Mouse (Mus musculus): ENCODE measurements at regions not wholly inside any gene's neighbourhood (a gene's known extent, or its start where the extent isn't known, plus 50 kb on each side); places are given as distances from the start of the nearest gene placed in this dataset.

GRCm38 (mm10) chr8:126755669-126756068, 161.9 kb upstream of the Irf2bp2 start:
- H3K36me3 ChIP-seq (ENCODE audit: control insufficient read depth, insufficient read depth), result no peaks in the 10 kb centered on the region
- TF ChIP-seq FOSL1 (IDR thresholded peaks at IDR 0.05; ENCODE audit: insufficient read depth, low read length, poor library complexity, severe bottlenecking) (no peak), MYOD1 (IDR thresholded peaks at IDR 0.05; ENCODE audit: control insufficient read depth, insufficient read length, low read depth) (no peak), CTCF (IDR thresholded peaks at IDR 0.05; ENCODE audit: control insufficient read depth, insufficient read depth, insufficient read length) (no peak), MAX (IDR thresholded peaks at IDR 0.05) (no peak), CEBPB (IDR thresholded peaks at IDR 0.05; ENCODE audit: low read depth) (no peak), USF1 (IDR thresholded peaks at IDR 0.05; ENCODE audit: low read depth) (no peak), MYOG (IDR thresholded peaks at IDR 0.05; ENCODE audit: control insufficient read depth, extremely low read depth, insufficient read length) (no peak)
- H3K27me3 ChIP-seq (ENCODE audit: control insufficient read depth, insufficient read depth, insufficient read length), result no peaks in the 10 kb centered on the region
- H3K79me3 ChIP-seq (ENCODE audit: low read depth), result no peaks in the 10 kb centered on the region
- no peak overlapping the region for H3K4me3 ChIP-seq (ENCODE audit: insufficient read depth, poor library complexity, severe bottlenecking)
- no peak overlapping the region for H3ac ChIP-seq (ENCODE audit: control insufficient read depth, insufficient read length, low read depth)
- no peaks in the 10 kb centered on the region for H3K79me2 ChIP-seq (ENCODE audit: control insufficient read depth, insufficient read depth)

- no peak overlapping the region for H3ac ChIP-seq (ENCODE audit: control insufficient read depth, insufficient read length, low read depth)
These were observed 160.6 kb upstream of the Irf2bp2 start for GRCm38 (mm10) chr8:126754361-126754809.

GRCm38 (mm10) chr8:126753059-126753855, 159.5 kb upstream of the Irf2bp2 start:
- TF ChIP-seq USF1 (IDR thresholded peaks at IDR 0.05; ENCODE audit: low read depth), result no peak
- no peak for TF ChIP-seq FOSL1 (IDR thresholded peaks at IDR 0.05; ENCODE audit: insufficient read depth, low read length, poor library complexity, severe bottlenecking)
- no peak for TF ChIP-seq MYOG (IDR thresholded peaks at IDR 0.05; ENCODE audit: control insufficient read depth, extremely low read depth, insufficient read length)
- TF ChIP-seq MYOD1 (IDR thresholded peaks at IDR 0.05; ENCODE audit: control insufficient read depth, insufficient read length, low read depth), result no peak
- TF ChIP-seq CEBPB (IDR thresholded peaks at IDR 0.05; ENCODE audit: low read depth), result no peak
- TF ChIP-seq MAX (IDR thresholded peaks at IDR 0.05), result no peak
- no peak for TF ChIP-seq CTCF (IDR thresholded peaks at IDR 0.05; ENCODE audit: control insufficient read depth, insufficient read depth, insufficient read length)
- Histone ChIP-seq H3K4me3 (ENCODE audit: insufficient read depth, poor library complexity, severe bottlenecking) (no peak overlapping the region), H3K79me2 (ENCODE audit: control insufficient read depth, insufficient read depth) (no peaks in the 10 kb centered on the region), H3K79me3 (ENCODE audit: low read depth) (no peaks in the 10 kb centered on the region), H3K27me3 (ENCODE audit: control insufficient read depth, insufficient read depth, insufficient read length) (no peaks in the 10 kb centered on the region), H3K36me3 (ENCODE audit: control insufficient read depth, insufficient read depth) (no peaks in the 10 kb centered on the region), H3ac (ENCODE audit: control insufficient read depth, insufficient read length, low read depth) (no peak overlapping the region)

More at GRCm38 (mm10) chr8:126754361-126754809, 160.6 kb upstream of the Irf2bp2 start:
- Histone ChIP-seq H3K27me3 (ENCODE audit: control insufficient read depth, insufficient read depth, insufficient read length) (no peaks in the 10 kb centered on the region), H3K4me3 (ENCODE audit: insufficient read depth, poor library complexity, severe bottlenecking) (no peak overlapping the region), H3K79me3 (ENCODE audit: low read depth) (no peaks in the 10 kb centered on the region), H3K36me3 (ENCODE audit: control insufficient read depth, insufficient read depth) (no peaks in the 10 kb centered on the region), H3K79me2 (ENCODE audit: control insufficient read depth, insufficient read depth) (no peaks in the 10 kb centered on the region)
- TF ChIP-seq MYOD1 (IDR thresholded peaks at IDR 0.05; ENCODE audit: control insufficient read depth, insufficient read length, low read depth) (no peak), CTCF (IDR thresholded peaks at IDR 0.05; ENCODE audit: control insufficient read depth, insufficient read depth, insufficient read length) (no peak), USF1 (IDR thresholded peaks at IDR 0.05; ENCODE audit: low read depth) (no peak), MAX (IDR thresholded peaks at IDR 0.05) (no peak), FOSL1 (IDR thresholded peaks at IDR 0.05; ENCODE audit: insufficient read depth, low read length, poor library complexity, severe bottlenecking) (no peak), CEBPB (IDR thresholded peaks at IDR 0.05; ENCODE audit: low read depth) (no peak), MYOG (IDR thresholded peaks at IDR 0.05; ENCODE audit: control insufficient read depth, extremely low read depth, insufficient read length) (no peak)

- Histone ChIP-seq H3K27me3 (ENCODE audit: control insufficient read depth, insufficient read depth, insufficient read length) (no peaks in the 10 kb centered on the region), H3K36me3 (ENCODE audit: control insufficient read depth, insufficient read depth) (no peaks in the 10 kb centered on the region), H3ac (ENCODE audit: control insufficient read depth, insufficient read length, low read depth) (no peak overlapping the region), H3K4me3 (ENCODE audit: insufficient read depth, poor library complexity, severe bottlenecking) (no peak overlapping the region), H3K79me3 (ENCODE audit: low read depth) (no peaks in the 10 kb centered on the region), H3K79me2 (ENCODE audit: control insufficient read depth, insufficient read depth) (no peaks in the 10 kb centered on the region)
- TF ChIP-seq USF1 (IDR thresholded peaks at IDR 0.05; ENCODE audit: low read depth) (no peak), MYOG (IDR thresholded peaks at IDR 0.05; ENCODE audit: control insufficient read depth, extremely low read depth, insufficient read length) (no peak), MAX (IDR thresholded peaks at IDR 0.05) (no peak), MYOD1 (IDR thresholded peaks at IDR 0.05; ENCODE audit: control insufficient read depth, insufficient read length, low read depth) (no peak), FOSL1 (IDR thresholded peaks at IDR 0.05; ENCODE audit: insufficient read depth, low read length, poor library complexity, severe bottlenecking) (no peak), CTCF (IDR thresholded peaks at IDR 0.05; ENCODE audit: control insufficient read depth, insufficient read depth, insufficient read length) (no peak), CEBPB (IDR thresholded peaks at IDR 0.05; ENCODE audit: low read depth) (no peak)
These were observed 157.8 kb upstream of the Irf2bp2 start for GRCm38 (mm10) chr8:126751416-126752140.

GRCm38 (mm10) chr8:126745992-126746775, 152.4 kb upstream of the Irf2bp2 start:
- no peaks in the 10 kb centered on the region for H3K36me3 ChIP-seq (ENCODE audit: control insufficient read depth, insufficient read depth)
- H3K79me3 ChIP-seq (ENCODE audit: low read depth), result no peaks in the 10 kb centered on the region
- no peaks in the 10 kb centered on the region for H3K79me2 ChIP-seq (ENCODE audit: control insufficient read depth, insufficient read depth)
- TF ChIP-seq MYOD1 (IDR thresholded peaks at IDR 0.05; ENCODE audit: control insufficient read depth, insufficient read length, low read depth), result no peak
- TF ChIP-seq MAX (IDR thresholded peaks at IDR 0.05), result no peak
- no peak for TF ChIP-seq MYOG (IDR thresholded peaks at IDR 0.05; ENCODE audit: control insufficient read depth, extremely low read depth, insufficient read length)
- no peak for TF ChIP-seq FOSL1 (IDR thresholded peaks at IDR 0.05; ENCODE audit: insufficient read depth, low read length, poor library complexity, severe bottlenecking)
- TF ChIP-seq CEBPB (IDR thresholded peaks at IDR 0.05; ENCODE audit: low read depth), result no peak
- no peak for TF ChIP-seq USF1 (IDR thresholded peaks at IDR 0.05; ENCODE audit: low read depth)
- no peak for TF ChIP-seq CTCF (IDR thresholded peaks at IDR 0.05; ENCODE audit: control insufficient read depth, insufficient read depth, insufficient read length)
- H3K4me3 ChIP-seq (ENCODE audit: insufficient read depth, poor library complexity, severe bottlenecking), result no peak overlapping the region
- no peaks in the 10 kb centered on the region for H3K27me3 ChIP-seq (ENCODE audit: control insufficient read depth, insufficient read depth, insufficient read length)
- H3ac ChIP-seq (ENCODE audit: control insufficient read depth, insufficient read length, low read depth), result no peak overlapping the region
